Mouse (Mus musculus): ENCODE measurements around the gene Adra2a. TPM values are rescaled to one million over a fixed set of nuclear protein-coding genes. Genes with fewer than 3 reads are reported as not detected.

Gene Adra2a
- polyA plus RNA-seq, 1 experiment from 2014 or later: 2.5 TPM

DNA sequence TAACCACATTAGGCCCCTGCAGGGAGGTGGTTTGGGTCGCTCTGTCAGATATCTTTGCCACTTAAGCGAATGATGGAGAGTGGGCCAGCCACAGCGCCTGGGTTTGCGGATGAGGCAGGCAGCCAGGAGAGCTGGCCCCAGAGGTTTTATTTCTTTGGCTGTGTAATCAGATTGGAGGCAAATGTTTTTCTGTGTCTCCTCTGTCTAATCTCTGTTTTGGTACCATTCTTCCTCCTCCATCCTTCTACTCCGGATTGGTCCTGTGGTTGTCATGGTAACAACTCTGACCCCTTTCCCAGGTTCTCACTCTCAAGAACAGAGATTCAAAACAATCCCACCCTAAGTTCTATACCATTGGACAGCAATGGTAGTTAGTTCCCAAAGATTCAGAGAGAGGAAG lies 51.8 kb downstream of the Adra2a start:
- Histone ChIP-seq H3K4me2 (ENCODE audit: low read length) (no peak overlapping the region), H3K9ac (ENCODE audit: low read length) (no peak overlapping the region), H3K27me3 (replicated peaks; ENCODE audit: control insufficient read depth, insufficient read depth, low read length) (no peaks in the 10 kb centered on the region), H3K4me1 (replicated peaks; ENCODE audit: control insufficient read depth, insufficient read depth, low read length) (no peaks in the 10 kb centered on the region), H3K36me3 (ENCODE audit: control insufficient read depth, insufficient read depth, low read length) (no peaks in the 10 kb centered on the region), H3K27ac (ENCODE audit: low read depth) (no peak overlapping the region), H3K4me3 (ENCODE audit: low read depth, low read length) (no peak overlapping the region), H3K9me3 (ENCODE audit: control insufficient read depth, low read length) (no peaks in the 10 kb centered on the region)
- DNase-seq (ENCODE audit: low spot score): no peak
- no peak for ATAC-seq (replicated peaks; ENCODE audit: low FRiP score, low TSS enrichment, low read depth)
- 69% methylated on average over 5 of the region's 5 CpGs for WGBS

DNA sequence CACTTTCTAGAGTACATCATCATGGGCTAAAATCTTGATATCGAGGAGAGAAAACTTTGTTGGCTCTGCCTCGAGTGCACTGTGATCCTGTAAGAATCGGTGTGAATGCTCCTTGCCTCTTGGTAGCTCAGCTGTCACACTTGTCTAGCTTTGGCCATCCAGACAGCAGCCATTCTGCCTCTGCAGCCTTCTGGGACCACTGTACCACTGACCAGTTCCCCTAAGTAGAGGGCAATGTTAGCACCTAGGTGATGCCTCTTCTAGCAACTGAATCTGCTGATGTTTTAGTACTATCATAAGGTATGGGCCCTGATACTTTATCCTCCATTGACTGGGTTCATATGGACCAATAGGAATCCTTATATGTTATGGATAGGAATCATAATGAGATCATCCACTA lies 54.4 kb downstream of the Adra2a start:
- Histone ChIP-seq H3K27ac (ENCODE audit: low read depth) (no peak overlapping the region), H3K4me2 (ENCODE audit: low read length) (no peak overlapping the region), H3K4me3 (ENCODE audit: low read depth, low read length) (no peak overlapping the region), H3K4me1 (replicated peaks; ENCODE audit: control insufficient read depth, insufficient read depth, low read length) (no peaks in the 10 kb centered on the region), H3K36me3 (ENCODE audit: control insufficient read depth, insufficient read depth, low read length) (no peaks in the 10 kb centered on the region), H3K9ac (ENCODE audit: low read length) (no peak overlapping the region), H3K27me3 (replicated peaks; ENCODE audit: control insufficient read depth, insufficient read depth, low read length) (no peaks in the 10 kb centered on the region), H3K9me3 (ENCODE audit: control insufficient read depth, low read length) (no peaks in the 10 kb centered on the region)
- 89% methylated on average over 3 of the region's 3 CpGs for WGBS
- ATAC-seq (replicated peaks; ENCODE audit: low FRiP score, low TSS enrichment, low read depth): no peak
- no peak for DNase-seq (ENCODE audit: low spot score)

Other genes starting within 250 kb of the Adra2a start
- 68.8 and 72.9 TPM in 2 replicates for gene Pdcd4, start 151.9 kb upstream of the Adra2a start, polyA plus RNA-seq (2014; fragmentation: Nextera tagmentation; extraction: Ambion mirVana)
- gene Shoc2, start 99.8 kb upstream of the Adra2a start, polyA plus RNA-seq (2014; fragmentation: Nextera tagmentation; extraction: Ambion mirVana): 49.2 and 54.7 TPM in 2 replicates
- 89.9 and 91.4 TPM in 2 replicates for gene Bbip1, start 99.5 kb upstream of the Adra2a start, polyA plus RNA-seq (2014; fragmentation: Nextera tagmentation; extraction: Ambion mirVana)

All from intestine, embryonic 14.5 days (tissue).